21 mouse cellular contexts compared by ENCODE assay signal in genomic region chr2:136618114-136618513, GRCm38 (mm10).
DNase-seq lines count a peak whose midpoint lies in the region; ATAC-seq and TF ChIP-seq lines count a peak whose summit lies in the region.
"Had no signal": no experiment of that assay in that cellular context is flagged by ENCODE, and none has a peak within 500 bp of the region (broad histone marks: within the 10 kb centered on the region; RNA-seq: fewer than 3 reads in every experiment).

No protein-coding gene starts in this region.

- H3K27me3 ChIP-seq in kidney, postnatal 0 days (ENCODE audit: insufficient read depth, low read length) = no peaks in the 10 kb centered on the region
- peaks cover 7% of the 10 kb centered on the region for H3K27me3 ChIP-seq in Patski
- H3K27me3 ChIP-seq in intestine, embryonic 15.5 days (replicated peaks) = no peaks in the 10 kb centered on the region
- no peaks in the 10 kb centered on the region for H3K27me3 ChIP-seq in stomach, embryonic 14.5 days (ENCODE audit: control insufficient read depth, insufficient read depth, low read length)
- H3K27me3 ChIP-seq: heart, embryonic 13.5 days; hindbrain, embryonic 13.5 days had no signal

- POLR2A ChIA-PET in Patski (lab: Charles Lee) = no interaction called here

- DNase-seq in kidney, postnatal 0 days (ENCODE audit: low spot score) = no peak
- DNase-seq in kidney, postnatal 25 days = no peak
- DNase-seq in Patski (ENCODE audit: low read depth, low spot score) = no peak
- DNase-seq in gastrocnemius, postnatal 36 days = no peak
- DNase-seq in c-Kit-positive CD71-positive TER-119-positive erythroid progenitor cells, embryonic 14.5 days (ENCODE audit: low spot score) = no peak
- no peak for DNase-seq in gastrocnemius, postnatal 4 days (ENCODE audit: low spot score in 2 of 2)
- DNase-seq: cerebellum, adult 9-10 months; heart, adult 11 months; kidney, postnatal 10 days; lung, adult 2 months; lung, postnatal 4 days; right cerebral cortex, postnatal 25 days; thymus, postnatal 25 days had no signal

- intact Hi-C loops in gastrocnemius, postnatal 36 days (cut with DNase I) = no loop called here

- CTCF ChIA-PET in Patski (lab: Charles Lee) = no interaction called here

- in situ Hi-C loops in Patski (cut with MboI; ENCODE audit: low pct_unique_long_range_greater_than_20kb) = no loop called here

- TF ChIP-seq CTCF in kidney, postnatal 0 days (IDR thresholded peaks at IDR 0.05; ENCODE audit: low read depth) = no peak
- no peak for TF ChIP-seq CTCF in Patski (IDR thresholded peaks at IDR 0.05)

- no peaks in the 10 kb centered on the region for H3K4me1 ChIP-seq in kidney, postnatal 0 days (replicated peaks; ENCODE audit: insufficient read depth, low read length)
- no peaks in the 10 kb centered on the region for H3K4me1 ChIP-seq in intestine, embryonic 15.5 days (replicated peaks)
- H3K4me1 ChIP-seq in stomach, embryonic 14.5 days (ENCODE audit: control insufficient read depth, insufficient read depth, low read length) = no peaks in the 10 kb centered on the region
- H3K4me1 ChIP-seq: heart, embryonic 13.5 days; hindbrain, embryonic 13.5 days had no signal

- 25% methylated on average over 2 of the region's 2 CpGs for WGBS in kidney, postnatal 0 days
- 39% methylated on average over 2 of the region's 2 CpGs for WGBS in intestine, embryonic 15.5 days
- WGBS in stomach, embryonic 14.5 days = 46% methylated on average over 2 of the region's 2 CpGs

- 0 out of 2 replicates have a peak, but pooled peaks have one; percentile 36 for ATAC-seq in kidney, postnatal 0 days (replicated peaks; ENCODE audit: low FRiP score, low read depth)
- peak; percentile 47 for ATAC-seq in Patski
- ATAC-seq in intestine, embryonic 15.5 days = peak; percentile 43; the same call in 1 of the 2 replicates
- ATAC-seq in stomach, embryonic 14.5 days (ENCODE audit: insufficient number of reproducible peaks, insufficient read depth, low FRiP score, low read depth) = peak; percentile 74
- ATAC-seq: forebrain, embryonic 16.5 days; inflammation-experienced regulatory T-cells, adult 6 months had no signal

- no peak overlapping the region for H3K27ac ChIP-seq in kidney, postnatal 0 days
- H3K27ac ChIP-seq in intestine, embryonic 15.5 days = no peak overlapping the region
- H3K27ac ChIP-seq in stomach, embryonic 14.5 days (ENCODE audit: low read length) = no peak overlapping the region
- H3K27ac ChIP-seq: heart, embryonic 13.5 days; hindbrain, embryonic 13.5 days; midbrain, embryonic 10.5 days had no signal

- H3K4me3 ChIP-seq in kidney, postnatal 0 days (replicated peaks; ENCODE audit: low read depth, low read length) = no peak overlapping the region
- H3K4me3 ChIP-seq in intestine, embryonic 15.5 days (replicated peaks) = no peak overlapping the region
- no peak overlapping the region for H3K4me3 ChIP-seq in stomach, embryonic 14.5 days (ENCODE audit: low read depth, low read length)
- H3K4me3 ChIP-seq: heart, embryonic 13.5 days; hindbrain, embryonic 13.5 days; midbrain, embryonic 10.5 days had no signal

- H3K4me2 ChIP-seq in kidney, postnatal 0 days (ENCODE audit: low read length) = no peak overlapping the region
- H3K4me2 ChIP-seq in intestine, embryonic 15.5 days (replicated peaks) = no peak overlapping the region
- no peak overlapping the region for H3K4me2 ChIP-seq in stomach, embryonic 14.5 days (replicated peaks; ENCODE audit: low read depth, low read length)
- H3K4me2 ChIP-seq: heart, embryonic 13.5 days; hindbrain, embryonic 13.5 days; liver, embryonic 11.5 days had no signal

- H3K9me3 ChIP-seq in kidney, postnatal 0 days (replicated peaks; ENCODE audit: low read length) = no peaks in the 10 kb centered on the region
- no peaks in the 10 kb centered on the region for H3K9me3 ChIP-seq in intestine, embryonic 15.5 days
- no peaks in the 10 kb centered on the region for H3K9me3 ChIP-seq in stomach, embryonic 14.5 days (ENCODE audit: control insufficient read depth, low read depth, low read length)
- H3K9me3 ChIP-seq: heart, embryonic 13.5 days; hindbrain, embryonic 13.5 days; midbrain, embryonic 10.5 days had no signal

- H3K36me3 ChIP-seq in kidney, postnatal 0 days (ENCODE audit: insufficient read depth, low read length) = no peaks in the 10 kb centered on the region
- no peaks in the 10 kb centered on the region for H3K36me3 ChIP-seq in intestine, embryonic 15.5 days
- H3K36me3 ChIP-seq in stomach, embryonic 14.5 days (ENCODE audit: control insufficient read depth, insufficient read depth, low read length) = no peaks in the 10 kb centered on the region
- H3K36me3 ChIP-seq: heart, embryonic 13.5 days; hindbrain, embryonic 13.5 days; midbrain, embryonic 10.5 days had no signal

- no peak overlapping the region for H3K9ac ChIP-seq in kidney, postnatal 0 days (ENCODE audit: low read depth, low read length)
- H3K9ac ChIP-seq in intestine, embryonic 15.5 days = no peak overlapping the region
- no peak overlapping the region for H3K9ac ChIP-seq in stomach, embryonic 14.5 days (replicated peaks; ENCODE audit: low read depth, low read length)
- H3K9ac ChIP-seq: heart, embryonic 13.5 days; hindbrain, embryonic 13.5 days had no signal
